Mouse (Mus musculus) cortical plate, adult 2 months (tissue): Measurements from ENCODE around the gene Gys2. TPM values are rescaled to one million over a fixed set of nuclear protein-coding genes. Genes with fewer than 3 reads are reported as not detected.
A peak's percentile ranks its signal among the peaks of the same experiment; 100 is the strongest.

Experiments
- H3K27ac ChIP-seq: fragments of 200-500 bp; 2 replicates; pipeline ENCODE4 v1.5.1; 2012; ENCODE audit warnings: low read length, control low read depth, inconsistent platforms; ENCODE audit not compliant: insufficient read depth
- H3K4me1 ChIP-seq: fragments of 200-500 bp; 2 replicates; pipeline ENCODE4 v1.6.1; 2011; ENCODE audit warnings: low read length; ENCODE audit not compliant: control insufficient read depth, insufficient read depth
- H3K4me3 ChIP-seq: fragments of 200-500 bp; 2 replicates; pipeline ENCODE4 v1.5.1; 2011; ENCODE audit warnings: mild to moderate bottlenecking, low read length, control low read depth; ENCODE audit not compliant: insufficient read depth
- CTCF ChIP-seq: fragments of 200-500 bp; IDR thresholded peaks from 2 replicates; pipeline ENCODE4 v1.5.1; 2011; ENCODE audit warnings: mild to moderate bottlenecking, control low read depth, low read length; ENCODE audit not compliant: insufficient read depth; ENCODE audit errors: extremely low read depth
- POLR2A ChIP-seq: fragments of 200-500 bp; IDR thresholded peaks from 2 replicates; pipeline ENCODE4 v1.6.1; 2011; ENCODE audit warnings: mild to moderate bottlenecking, low read length, control low read depth; ENCODE audit not compliant: insufficient read depth; ENCODE audit errors: extremely low read depth
- polyA plus RNA-seq: library from polyadenylated mRNA; depleted of rRNA; stranded (reverse); fragments of >200 nt; gene quantifications from 2 replicates; pipeline ENCODE4 v1.2.3, GENCODE M21; 2012

The Gys2 gene
- polyA plus RNA-seq, 1 experiment = not detected

DNA sequence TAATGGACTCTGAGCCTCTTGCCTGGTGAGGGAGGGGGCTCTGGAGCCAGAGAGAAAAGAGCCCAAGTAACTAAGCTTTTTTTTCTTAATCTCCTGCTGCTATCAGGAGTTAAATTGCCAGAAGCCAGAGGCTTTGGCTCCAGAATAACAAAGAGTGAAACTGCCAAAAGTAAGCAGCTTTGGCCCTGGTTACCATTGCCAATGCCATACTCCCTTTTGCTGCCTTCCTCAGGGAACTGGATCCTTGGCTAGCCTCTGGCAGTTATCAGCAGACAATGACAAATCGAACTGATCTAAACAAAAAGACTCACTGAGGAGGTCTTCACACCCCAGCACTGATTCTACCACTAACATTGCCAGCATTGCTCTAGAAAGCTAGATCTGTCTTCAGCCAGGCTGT, 61.8 kb downstream of the Gys2 start:
- Histone ChIP-seq H3K27ac (no peak overlapping the region), H3K4me1 (no peaks in the 10 kb centered on the region), H3K4me3 (no peak overlapping the region)
- no peak for TF ChIP-seq CTCF
- TF ChIP-seq POLR2A = no peak

DNA sequence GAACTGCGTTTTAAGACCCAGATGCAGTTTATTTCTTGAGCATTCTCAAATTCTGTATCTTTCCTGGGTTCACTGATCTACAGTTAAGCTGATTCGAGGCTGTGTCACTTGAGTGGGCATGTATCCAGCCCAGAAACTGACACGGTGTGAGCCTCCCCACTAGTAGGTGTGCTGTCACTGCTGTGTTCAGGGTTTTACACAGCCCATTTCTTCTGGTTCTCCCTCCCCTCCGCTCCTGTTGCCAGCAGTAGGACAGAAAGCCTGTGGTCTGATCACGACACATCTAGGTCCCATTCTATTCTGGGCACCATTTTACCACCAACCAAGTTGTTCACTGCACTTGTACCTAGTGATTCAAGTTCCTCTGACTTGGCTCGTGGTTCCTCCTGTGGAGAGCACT, 77.2 kb downstream of the Gys2 start:
- H3K4me3 ChIP-seq = no peak overlapping the region
- H3K4me1 ChIP-seq = no peaks in the 10 kb centered on the region
- TF ChIP-seq POLR2A (no peak), CTCF (no peak)
- H3K27ac ChIP-seq = no peak overlapping the region

DNA sequence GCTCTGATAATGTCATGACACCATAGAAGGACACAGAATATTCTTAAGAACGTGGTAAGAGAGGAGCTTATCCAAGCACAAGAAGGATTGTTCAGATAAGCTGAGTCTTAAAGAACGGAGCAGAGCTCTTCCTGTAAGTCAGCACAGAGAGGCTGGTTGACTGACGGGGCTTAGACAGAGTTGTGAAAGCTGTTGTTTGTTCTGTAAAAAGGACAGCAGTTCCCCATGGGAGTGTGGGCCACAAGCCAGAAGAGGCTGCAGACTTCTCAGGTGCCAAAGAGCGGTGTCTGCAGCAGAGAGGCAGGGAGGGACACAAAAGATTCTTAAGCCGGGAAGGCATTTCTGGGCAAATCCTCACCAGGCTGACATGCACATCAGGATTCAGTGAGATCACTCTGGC, 78.2 kb downstream of the Gys2 start:
- H3K27ac ChIP-seq = no peak overlapping the region
- TF ChIP-seq CTCF (no peak), POLR2A (no peak)
- no peaks in the 10 kb centered on the region; the same call in 1 of the 2 replicates for H3K4me1 ChIP-seq
- H3K4me3 ChIP-seq = no peak overlapping the region

DNA sequence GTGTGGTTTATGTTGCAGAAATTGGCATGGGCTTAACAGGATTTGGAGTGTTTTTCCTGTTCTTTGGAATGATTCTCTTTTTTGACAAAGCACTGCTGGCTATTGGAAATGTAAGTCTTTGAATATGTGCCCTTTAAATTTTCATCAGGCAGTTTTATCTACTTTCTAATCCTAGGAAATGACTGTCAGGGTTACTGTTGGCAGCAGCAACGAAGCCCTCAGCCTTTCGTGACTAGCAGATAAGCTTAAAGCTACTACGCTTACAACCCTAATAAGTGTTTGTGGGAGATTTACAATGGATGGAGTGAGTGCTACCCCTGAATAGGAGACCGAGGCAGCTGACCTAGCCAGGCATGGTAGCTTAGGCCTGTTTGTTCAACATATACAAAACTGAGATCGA, 80.6 kb downstream of the Gys2 start:
- H3K4me1 ChIP-seq = peaks cover 1% of the 10 kb centered on the region; the same call in 1 of the 2 replicates
- H3K4me3 ChIP-seq = no peak overlapping the region
- no peak overlapping the region for H3K27ac ChIP-seq
- TF ChIP-seq CTCF (no peak), POLR2A (no peak)

DNA sequence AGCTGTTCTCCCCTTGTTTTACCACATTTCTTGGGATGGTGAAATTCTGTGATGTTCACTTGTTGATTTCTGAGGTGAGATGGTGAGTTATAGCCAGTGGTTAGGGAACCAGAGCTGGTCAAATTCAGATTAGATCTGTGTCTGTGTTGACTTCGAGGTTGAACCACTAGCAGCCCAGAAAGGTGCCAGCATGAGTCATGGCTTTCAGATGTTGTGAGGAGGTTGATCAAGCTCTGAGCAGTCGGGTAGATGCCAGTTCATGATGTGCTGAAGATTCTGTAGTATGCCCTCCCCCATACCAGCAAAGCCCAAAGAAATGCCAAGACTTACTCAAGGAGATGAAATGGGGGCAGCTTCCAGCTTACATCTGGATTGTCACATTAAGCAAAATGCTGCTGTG, 83.8 kb downstream of the Gys2 start:
- Histone ChIP-seq H3K4me3 (no peak overlapping the region), H3K4me1 (peaks cover 1% of the 10 kb centered on the region; the same call in 1 of the 2 replicates), H3K27ac (no peak overlapping the region)
- TF ChIP-seq POLR2A = no peak
- no peak for TF ChIP-seq CTCF

DNA sequence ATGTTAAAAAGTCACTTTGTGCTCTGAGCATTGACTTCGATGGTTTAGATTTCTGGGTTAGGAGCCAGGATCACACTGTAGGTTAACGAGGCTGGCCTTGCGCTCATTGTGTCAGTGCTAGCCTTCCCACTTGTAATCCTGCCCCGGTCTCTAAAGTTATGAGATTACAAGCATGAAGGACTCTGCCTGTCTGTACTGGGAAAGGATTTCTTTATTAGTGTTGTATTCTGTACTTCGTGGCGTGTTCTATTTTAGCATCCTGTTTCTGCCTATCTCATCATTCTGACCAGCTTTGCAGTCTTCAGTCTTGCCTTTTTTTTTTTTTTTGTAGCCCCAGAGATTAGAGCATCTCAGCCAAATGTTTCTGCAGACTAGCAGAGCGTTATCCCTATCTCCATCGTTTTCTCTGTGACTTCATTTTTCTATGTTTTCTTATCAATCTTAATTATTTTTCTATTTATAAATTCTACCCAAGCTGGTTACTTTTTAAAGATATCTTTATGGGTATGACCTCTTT, 85.1 kb downstream of the Gys2 start:
- peaks cover 1% of the 10 kb centered on the region; the same call in 1 of the 2 replicates for H3K4me1 ChIP-seq
- TF ChIP-seq CTCF (no peak), POLR2A (no peak)
- no peak overlapping the region for H3K27ac ChIP-seq
- peak overlapping the region; percentile 89 for H3K4me3 ChIP-seq

DNA sequence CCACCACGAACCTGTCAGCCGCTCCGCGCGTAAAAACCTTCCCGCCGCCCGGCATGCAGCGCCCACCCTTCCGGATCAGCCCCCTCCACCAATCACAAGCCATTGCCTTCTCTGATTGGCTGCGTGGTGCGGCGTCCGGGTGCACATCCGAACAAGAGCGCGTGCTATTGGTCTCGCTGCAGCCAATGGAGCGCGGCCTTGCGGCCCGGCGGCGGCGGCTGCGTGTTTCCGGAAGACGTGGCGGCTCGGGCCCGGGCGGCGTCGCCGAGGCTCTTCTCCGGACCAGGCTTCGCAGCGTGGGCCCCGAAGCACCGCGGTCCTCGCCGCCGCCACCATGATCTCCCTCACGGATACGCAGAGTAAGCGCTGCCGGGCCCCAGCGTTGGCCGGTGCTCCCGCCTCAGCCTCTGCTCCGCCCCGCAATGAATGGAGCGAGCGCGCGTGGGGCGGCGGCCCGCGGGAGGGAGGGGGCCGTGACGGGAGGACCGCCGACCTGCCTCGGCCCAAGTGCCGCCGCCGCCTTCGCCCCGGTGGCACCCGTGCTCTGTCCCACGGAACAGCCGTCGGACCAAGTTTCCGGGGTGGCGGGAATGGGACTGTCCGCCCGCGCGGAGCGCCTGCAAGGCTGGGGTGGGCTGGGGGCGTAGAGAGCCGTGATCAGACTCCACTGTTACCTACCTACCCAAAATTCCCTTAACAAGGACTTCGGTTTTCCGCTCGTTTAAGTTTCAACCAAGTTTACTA, 85.7 kb downstream of the Gys2 start, which contains the start of the genes Recql and Golt1b:
Gene Recql (minus strand): TSS at position 77 of the 744 bp plus-strand sequence.
Gene Golt1b (plus strand): TSS at position 211 of the 744 bp plus-strand sequence.
- peak within 1 kb of the TSS; percentile 89 for H3K4me3 ChIP-seq
- peaks cover 1% of the 10 kb centered on the region; the same call in 1 of the 2 replicates for H3K4me1 ChIP-seq
- no peak within 1 kb of the TSS for H3K27ac ChIP-seq
- peak; percentile 28; the same call in 1 of the 2 replicates for TF ChIP-seq POLR2A
- no peak for TF ChIP-seq CTCF

DNA sequence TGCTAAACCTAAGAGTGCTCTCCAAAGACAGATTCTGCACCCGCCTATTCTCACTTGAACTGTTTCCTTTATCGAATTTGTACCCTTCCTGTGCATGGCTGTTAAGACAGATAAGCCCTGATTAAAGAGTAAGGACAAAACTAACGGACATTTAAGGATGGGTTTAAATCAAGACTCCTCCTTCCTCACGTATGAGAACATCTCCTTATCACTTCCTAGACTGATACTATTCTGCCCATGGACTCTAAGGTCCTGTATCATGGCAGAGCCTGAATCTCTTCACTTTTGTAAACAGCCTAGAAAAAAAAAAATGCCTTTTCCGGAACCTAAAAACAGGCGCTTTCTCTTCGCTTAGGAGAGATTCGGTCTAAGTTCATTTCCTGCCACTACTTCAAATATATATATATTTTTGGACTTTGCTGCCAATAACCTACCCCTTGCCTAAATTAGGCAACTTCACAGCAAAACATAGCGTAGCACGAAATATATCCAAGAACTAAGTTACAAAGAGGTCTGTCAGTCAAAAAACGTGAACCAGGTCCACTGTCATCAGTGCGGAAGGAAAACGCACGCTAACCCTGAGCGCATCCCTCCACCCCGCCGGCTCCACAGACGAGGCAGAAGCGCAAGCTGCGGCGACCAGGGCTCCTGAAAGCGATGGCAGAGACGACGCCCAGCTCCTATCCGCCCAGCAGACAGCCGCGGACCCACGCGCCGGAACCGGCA, 86.5 kb downstream of the Gys2 start:
- no peak overlapping the region for H3K27ac ChIP-seq
- TF ChIP-seq POLR2A (no peak), CTCF (no peak)
- H3K4me1 ChIP-seq = peaks cover 1% of the 10 kb centered on the region; the same call in 1 of the 2 replicates
- H3K4me3 ChIP-seq = peak overlapping the region; percentile 89

DNA sequence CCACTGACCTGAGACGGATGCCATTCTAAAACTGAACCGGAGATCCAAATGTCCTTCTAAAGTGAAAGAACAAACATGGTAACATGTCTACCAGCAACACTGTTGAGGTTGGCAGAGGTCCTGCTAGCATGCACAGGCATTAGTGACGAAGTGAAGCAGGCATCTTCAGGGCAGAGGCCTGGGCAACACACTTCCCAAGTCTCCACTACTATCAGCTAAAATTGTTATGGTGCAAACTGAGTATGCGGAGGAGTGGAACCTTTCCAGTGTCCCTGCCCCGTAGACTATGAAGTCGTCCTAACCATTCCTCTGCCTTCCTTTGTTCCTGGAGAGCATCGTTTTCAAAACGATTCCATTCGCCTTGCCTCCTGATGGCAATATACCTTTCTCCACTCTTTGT, 88.4 kb downstream of the Gys2 start:
- 0 out of 2 replicates have a peak, but pooled peaks cover 1% of the 10 kb centered on the region for H3K4me1 ChIP-seq
- TF ChIP-seq POLR2A (no peak), CTCF (no peak)
- no peak overlapping the region for H3K4me3 ChIP-seq
- no peak overlapping the region for H3K27ac ChIP-seq
